Mouse (Mus musculus) ES-E14 (cell line): ENCODE data around the gene Rnf216.

Source experiments
- HCFC1 ChIP-seq: IDR thresholded peaks from 2 replicates; pipeline ENCODE4 v1.6.1; 2012; ENCODE audit warnings: low read length, inconsistent platforms, borderline replicate concordance; ENCODE audit not compliant: insufficient read depth
- MAFK ChIP-seq: IDR thresholded peaks from 2 replicates; pipeline ENCODE4 v1.6.1; 2014; ENCODE audit warnings: mild to moderate bottlenecking, low read depth, low read length, inconsistent platforms; ENCODE audit not compliant: insufficient read depth
- ZC3H11A ChIP-seq: IDR thresholded peaks from 2 replicates; pipeline ENCODE4 v1.6.1; 2012; ENCODE audit warnings: low read depth, mild to moderate bottlenecking, inconsistent platforms, low read length, borderline replicate concordance
- ZNF384 ChIP-seq: IDR thresholded peaks from 2 replicates; pipeline ENCODE4 v1.6.1; 2012; ENCODE audit warnings: low read depth, low read length, inconsistent platforms

- TF ChIP-seq ZC3H11A (no peak), ZNF384 (no peak), HCFC1 (no peak), MAFK (no peak)
Measured at GRCm38 (mm10) chr5:143058208-143058607, 54.6 kb downstream of the Rnf216 start.
